14 mouse cellular contexts compared by ENCODE assay signal in the genomic region with DNA sequence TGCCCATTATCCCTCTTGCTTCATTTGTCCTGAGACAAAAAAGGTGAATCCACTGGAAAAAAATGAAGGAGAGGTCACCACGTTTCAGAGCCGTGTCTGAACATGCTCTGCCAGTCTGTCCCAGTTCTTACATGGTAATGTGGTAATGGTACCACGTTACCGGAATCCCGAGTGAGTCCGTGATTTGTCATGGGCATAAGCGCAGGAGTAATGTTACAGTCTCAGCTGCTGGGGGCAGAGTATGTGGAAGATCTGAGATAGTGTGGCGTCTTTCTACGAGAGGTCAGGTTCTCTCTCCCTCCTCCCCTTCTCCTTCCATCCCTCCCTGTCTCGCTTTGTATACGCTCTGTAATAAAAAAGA.
DNase-seq lines count a peak whose midpoint lies in the region; ATAC-seq lines count a peak whose summit lies in the region.
"Had no signal": no experiment of that assay in that cellular context is flagged by ENCODE, and none has a peak within 500 bp of the region (broad histone marks: within the 10 kb centered on the region; RNA-seq: fewer than 3 reads in every experiment).

No protein-coding gene starts in this region.

- ATAC-seq in forebrain, embryonic 13.5 days: no peak
- ATAC-seq in forebrain, embryonic 16.5 days: no peak
- ATAC-seq in neural tube, embryonic 15.5 days (ENCODE audit: low FRiP score): no peak
- ATAC-seq in limb, embryonic 15.5 days (ENCODE audit: insufficient number of reproducible peaks, low FRiP score, low TSS enrichment, low read depth): no peak

- H3K9ac ChIP-seq in forebrain, embryonic 13.5 days: no peak overlapping the region
- H3K9ac ChIP-seq in forebrain, embryonic 16.5 days (replicated peaks; ENCODE audit: low read depth, low read length): no peak overlapping the region
- H3K9ac ChIP-seq in neural tube, embryonic 15.5 days (replicated peaks): no peak overlapping the region
- no peak overlapping the region for H3K9ac ChIP-seq in limb, embryonic 15.5 days
- H3K9ac ChIP-seq: heart, embryonic 13.5 days; lung, embryonic 14.5 days had no signal

- no peak overlapping the region for H3K4me3 ChIP-seq in forebrain, embryonic 13.5 days
- H3K4me3 ChIP-seq in forebrain, embryonic 16.5 days (replicated peaks; ENCODE audit: low read length): no peak overlapping the region
- H3K4me3 ChIP-seq in neural tube, embryonic 15.5 days (replicated peaks): no peak overlapping the region
- no peak overlapping the region for H3K4me3 ChIP-seq in limb, embryonic 15.5 days
- H3K4me3 ChIP-seq: heart, embryonic 13.5 days had no signal

- peaks cover 46% of the 10 kb centered on the region for H3K4me1 ChIP-seq in forebrain, embryonic 13.5 days
- peaks cover 21% of the 10 kb centered on the region for H3K4me1 ChIP-seq in forebrain, embryonic 16.5 days (replicated peaks; ENCODE audit: control insufficient read depth, insufficient read depth, low read length)
- H3K4me1 ChIP-seq in neural tube, embryonic 15.5 days: peaks cover 35% of the 10 kb centered on the region
- peaks cover 33% of the 10 kb centered on the region for H3K4me1 ChIP-seq in limb, embryonic 15.5 days

- H3K27me3 ChIP-seq in forebrain, embryonic 13.5 days: peaks cover 90% of the 10 kb centered on the region
- H3K27me3 ChIP-seq in forebrain, embryonic 16.5 days (replicated peaks; ENCODE audit: control insufficient read depth, insufficient read depth, low read length): peaks cover 28% of the 10 kb centered on the region
- H3K27me3 ChIP-seq in neural tube, embryonic 15.5 days (replicated peaks): peaks cover 14% of the 10 kb centered on the region
- peaks cover 13% of the 10 kb centered on the region for H3K27me3 ChIP-seq in limb, embryonic 15.5 days

- H3K4me2 ChIP-seq in forebrain, embryonic 13.5 days: no peak overlapping the region
- no peak overlapping the region for H3K4me2 ChIP-seq in forebrain, embryonic 16.5 days (ENCODE audit: low read length)
- peak overlapping the region; percentile 17; the same call in 1 of the 2 replicates for H3K4me2 ChIP-seq in neural tube, embryonic 15.5 days
- no peak overlapping the region for H3K4me2 ChIP-seq in limb, embryonic 15.5 days
- H3K4me2 ChIP-seq: heart, embryonic 13.5 days; lung, embryonic 14.5 days; midbrain, embryonic 11.5 days had no signal

- intact Hi-C loops in left cerebral cortex, postnatal 14 days (cut with DNase I): no loop called here
- intact Hi-C loops in heart, postnatal 25 days (cut with DNase I): no loop called here

- no peaks in the 10 kb centered on the region for H3K9me3 ChIP-seq in forebrain, embryonic 13.5 days (replicated peaks)
- no peaks in the 10 kb centered on the region for H3K9me3 ChIP-seq in forebrain, embryonic 16.5 days (ENCODE audit: control insufficient read depth, low read length)
- H3K9me3 ChIP-seq in neural tube, embryonic 15.5 days (replicated peaks): no peaks in the 10 kb centered on the region
- H3K9me3 ChIP-seq in limb, embryonic 15.5 days: no peaks in the 10 kb centered on the region
- H3K9me3 ChIP-seq: heart, embryonic 13.5 days had no signal

- H3K27ac ChIP-seq in forebrain, embryonic 13.5 days: 0 out of 2 replicates have a peak overlapping the region, but pooled peaks have one; percentile 32
- H3K27ac ChIP-seq in forebrain, embryonic 16.5 days (ENCODE audit: low read length): no peak overlapping the region
- H3K27ac ChIP-seq in neural tube, embryonic 15.5 days (replicated peaks): no peak overlapping the region
- H3K27ac ChIP-seq in limb, embryonic 15.5 days: 0 out of 2 replicates have a peak overlapping the region, but pooled peaks have one; percentile 34
- H3K27ac ChIP-seq: heart, embryonic 13.5 days had no signal

- DNase-seq in neural tube, embryonic 10.5 days (ENCODE audit: extremely low spot score, low spot score): no peak
- no peak for DNase-seq in left cerebral cortex, postnatal 14 days (ENCODE audit: low spot score in 2 of 2)
- DNase-seq in heart, postnatal 25 days (ENCODE audit: low spot score): no peak
- no peak for DNase-seq in cerebellum, postnatal 36 days
- DNase-seq: B cell, adult 2 months; layer of hippocampus, adult 9-11 months; thymus, adult 2 months had no signal

- 41% methylated on average over 11 of the region's 11 CpGs for WGBS in forebrain, embryonic 13.5 days
- 28% methylated on average over 11 of the region's 11 CpGs for WGBS in forebrain, embryonic 16.5 days
- 35% methylated on average over 11 of the region's 11 CpGs for WGBS in neural tube, embryonic 15.5 days
- 42% methylated on average over 11 of the region's 11 CpGs for WGBS in limb, embryonic 15.5 days

- no peaks in the 10 kb centered on the region for H3K36me3 ChIP-seq in forebrain, embryonic 13.5 days (ENCODE audit: poor library complexity, severe bottlenecking)
- no peaks in the 10 kb centered on the region for H3K36me3 ChIP-seq in forebrain, embryonic 16.5 days (ENCODE audit: control insufficient read depth, insufficient read depth)
- H3K36me3 ChIP-seq in neural tube, embryonic 15.5 days: no peaks in the 10 kb centered on the region
- H3K36me3 ChIP-seq in limb, embryonic 15.5 days: no peaks in the 10 kb centered on the region; the same call in 1 of the 2 replicates
- H3K36me3 ChIP-seq: heart, embryonic 13.5 days had no signal

Comparison
In these comparisons a context has a peak if more than half of its experiments do, and no peak if none do; other contexts are left out.
1. H3K27ac ChIP-seq: peak in forebrain, embryonic 13.5 days (single experiment) and limb, embryonic 15.5 days (single experiment); none in forebrain, embryonic 16.5 days (single experiment) and neural tube, embryonic 15.5 days (single experiment).